Mouse (Mus musculus): ENCODE data around the gene Dnajc7. TPM values are rescaled to one million over a fixed set of nuclear protein-coding genes. Genes with fewer than 3 reads are reported as not detected.
"Not testable (repeated sequence)": the region's sequence is repeated elsewhere in the genome, so short reads cannot be mapped to it uniquely, and the experiment has no call there.

Gene Dnajc7
- 298 and 311 TPM in 2 replicates for polyA plus RNA-seq (2016; fragmentation: Nextera tagmentation; extraction: Ambion mirVana)

- Histone ChIP-seq H3K9me3 (no peaks in the 10 kb centered on the region), H3K27me3 (replicated peaks) (no peaks in the 10 kb centered on the region), H3K9ac (peak within 1 kb of the TSS; percentile 89), H3K4me1 (peaks cover 24% of the 10 kb centered on the region), H3K4me3 (peak within 1 kb of the TSS; percentile 89), H3K27ac (peak within 1 kb of the TSS; percentile 86), H3K4me2 (replicated peaks) (peak within 1 kb of the TSS; percentile 87), H3K36me3 (peaks cover 9% of the 10 kb centered on the region)
- ATAC-seq (ENCODE audit: low FRiP score, low read depth): no peak; the same call in 1 of the 2 replicates
- WGBS: 3% methylated on average over 11 of the region's 11 CpGs
These were observed at the start of gene Dnajc7 for GRCm38 (mm10) chr11:100619982-100620381. Dnajc7 (minus strand) TSS chr11:100620168.

GRCm38 (mm10) chr11:100659806-100660205, 39.8 kb upstream of the Dnajc7 start:
- 78% methylated on average over 10 of the region's 10 CpGs for WGBS
- Histone ChIP-seq H3K27ac (no peak overlapping the region), H3K9me3 (no peaks in the 10 kb centered on the region), H3K4me1 (no peaks in the 10 kb centered on the region), H3K4me2 (replicated peaks) (no peak overlapping the region), H3K36me3 (no peaks in the 10 kb centered on the region), H3K4me3 (no peak overlapping the region), H3K9ac (no peak overlapping the region), H3K27me3 (replicated peaks) (no peaks in the 10 kb centered on the region)
- no peak for ATAC-seq (ENCODE audit: low FRiP score, low read depth)

GRCm38 (mm10) chr11:100656458-100656857, 36.5 kb upstream of the Dnajc7 start:
- Histone ChIP-seq H3K4me2 (replicated peaks) (peak overlapping the region; percentile 20; the same call in 1 of the 2 replicates), H3K27ac (no peak overlapping the region), H3K36me3 (no peaks in the 10 kb centered on the region), H3K9ac (no peak overlapping the region), H3K9me3 (no peaks in the 10 kb centered on the region), H3K4me3 (no peak overlapping the region), H3K4me1 (no peaks in the 10 kb centered on the region), H3K27me3 (replicated peaks) (0 out of 2 replicates have a peak, but pooled peaks cover 3% of the 10 kb centered on the region)
- WGBS: 18% methylated on average over 6 of the region's 6 CpGs
- no peak for ATAC-seq (ENCODE audit: low FRiP score, low read depth)

- H3K9me3 ChIP-seq; H3K9ac ChIP-seq; H3K27ac ChIP-seq; ATAC-seq (ENCODE audit: low FRiP score, low read depth); H3K4me1 ChIP-seq; H3K4me3 ChIP-seq; H3K36me3 ChIP-seq; H3K4me2 ChIP-seq (replicated peaks): not testable (repeated sequence)
- peaks cover 10% of the 10 kb centered on the region for H3K27me3 ChIP-seq (replicated peaks)
- WGBS: 63% methylated on average over 3 of the region's 3 CpGs
These were observed 35.6 kb upstream of the Dnajc7 start for GRCm38 (mm10) chr11:100655589-100655988.

DNA sequence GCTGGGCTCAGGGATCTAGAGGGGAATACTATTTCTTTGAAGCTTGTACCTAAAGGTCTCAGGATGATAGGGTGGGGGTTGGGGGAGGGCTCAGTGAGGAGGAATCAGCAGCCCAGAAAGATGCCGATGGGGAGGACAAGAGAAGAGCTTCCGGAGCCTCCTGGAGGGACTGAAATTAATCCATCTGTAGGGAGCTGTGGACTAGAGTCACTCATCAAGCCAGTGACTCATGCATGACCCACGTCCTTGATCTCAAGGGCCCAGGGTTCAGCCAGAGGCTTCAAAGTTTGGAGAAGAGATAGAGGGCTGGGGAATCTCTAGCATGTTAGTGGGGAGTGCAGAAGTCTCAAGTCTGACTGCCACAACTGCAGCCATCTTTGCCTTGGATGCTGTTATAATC, 31.8 kb upstream of the Dnajc7 start:
- H3K36me3 ChIP-seq: no peaks in the 10 kb centered on the region
- no peak overlapping the region for H3K9ac ChIP-seq
- no peak overlapping the region for H3K27ac ChIP-seq
- H3K9me3 ChIP-seq: no peaks in the 10 kb centered on the region
- ATAC-seq (ENCODE audit: low FRiP score, low read depth): no peak
- WGBS: 40% methylated on average over 3 of the region's 3 CpGs
- peaks cover 25% of the 10 kb centered on the region for H3K27me3 ChIP-seq (replicated peaks)
- no peaks in the 10 kb centered on the region for H3K4me1 ChIP-seq
- no peak overlapping the region for H3K4me2 ChIP-seq (replicated peaks)
- no peak overlapping the region for H3K4me3 ChIP-seq

GRCm38 (mm10) chr11:100651205-100651604, 31.2 kb upstream of the Dnajc7 start:
- Histone ChIP-seq H3K9me3 (no peaks in the 10 kb centered on the region), H3K4me3 (no peak overlapping the region), H3K36me3 (no peaks in the 10 kb centered on the region), H3K27me3 (replicated peaks) (peaks cover 25% of the 10 kb centered on the region), H3K4me2 (replicated peaks) (no peak overlapping the region), H3K9ac (no peak overlapping the region), H3K4me1 (no peaks in the 10 kb centered on the region), H3K27ac (no peak overlapping the region)
- no peak for ATAC-seq (ENCODE audit: low FRiP score, low read depth)
- WGBS: 22% methylated on average over 7 of the region's 8 CpGs

DNA sequence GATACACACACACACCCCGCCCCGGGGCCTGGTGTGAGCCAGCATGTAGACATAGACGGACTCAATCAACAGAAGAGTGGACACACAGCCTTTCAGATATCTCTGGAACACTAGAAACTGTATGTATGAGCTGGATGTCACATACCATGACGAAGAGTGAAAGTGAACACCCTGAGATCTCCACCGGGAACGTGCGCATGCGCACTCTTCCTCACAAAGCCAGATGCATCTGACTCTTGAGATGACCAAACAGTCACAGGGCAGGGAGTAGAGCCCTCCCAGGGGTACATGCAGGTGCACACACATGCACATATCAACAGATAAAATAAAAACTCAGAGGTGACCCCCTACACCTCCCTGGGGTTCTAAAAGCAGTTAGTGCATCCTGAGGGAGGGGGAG, 28.4 kb upstream of the Dnajc7 start:
- H3K27me3 ChIP-seq (replicated peaks): peaks cover 25% of the 10 kb centered on the region
- H3K4me3 ChIP-seq: no peak overlapping the region
- H3K4me1 ChIP-seq: no peaks in the 10 kb centered on the region
- no peak overlapping the region for H3K9ac ChIP-seq
- 89% methylated on average over 8 of the region's 8 CpGs for WGBS
- H3K4me2 ChIP-seq (replicated peaks): no peak overlapping the region
- no peak overlapping the region for H3K27ac ChIP-seq
- no peaks in the 10 kb centered on the region for H3K9me3 ChIP-seq
- no peaks in the 10 kb centered on the region for H3K36me3 ChIP-seq
- no peak for ATAC-seq (ENCODE audit: low FRiP score, low read depth)

DNA sequence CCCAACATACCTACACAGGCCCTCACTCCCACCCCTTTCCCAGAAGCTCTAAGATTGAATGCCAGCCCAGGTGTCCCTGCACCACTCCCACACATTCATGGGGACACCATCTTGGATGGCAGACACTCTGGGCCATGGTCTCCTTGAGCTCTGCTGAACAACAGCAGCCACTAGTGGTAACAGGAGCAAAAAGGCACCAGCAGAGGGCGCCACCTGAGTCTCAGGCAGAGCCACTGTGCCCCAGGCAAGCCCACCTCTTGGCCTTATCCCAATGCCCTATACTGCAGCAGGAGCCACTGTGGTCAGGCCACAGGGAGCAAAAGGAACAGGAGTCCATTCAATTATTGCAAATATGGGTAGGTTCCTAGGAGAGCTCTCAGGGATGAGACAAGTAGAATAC, 26.3 kb upstream of the Dnajc7 start:
- WGBS: 15% methylated on average over 1 of the region's 1 CpGs
- H3K4me2 ChIP-seq (replicated peaks): no peak overlapping the region
- H3K4me1 ChIP-seq: no peaks in the 10 kb centered on the region
- no peak overlapping the region for H3K27ac ChIP-seq
- no peak overlapping the region for H3K9ac ChIP-seq
- ATAC-seq (ENCODE audit: low FRiP score, low read depth): no peak
- no peaks in the 10 kb centered on the region for H3K9me3 ChIP-seq
- H3K4me3 ChIP-seq: no peak overlapping the region
- no peaks in the 10 kb centered on the region for H3K36me3 ChIP-seq
- peaks cover 23% of the 10 kb centered on the region for H3K27me3 ChIP-seq (replicated peaks)

DNA sequence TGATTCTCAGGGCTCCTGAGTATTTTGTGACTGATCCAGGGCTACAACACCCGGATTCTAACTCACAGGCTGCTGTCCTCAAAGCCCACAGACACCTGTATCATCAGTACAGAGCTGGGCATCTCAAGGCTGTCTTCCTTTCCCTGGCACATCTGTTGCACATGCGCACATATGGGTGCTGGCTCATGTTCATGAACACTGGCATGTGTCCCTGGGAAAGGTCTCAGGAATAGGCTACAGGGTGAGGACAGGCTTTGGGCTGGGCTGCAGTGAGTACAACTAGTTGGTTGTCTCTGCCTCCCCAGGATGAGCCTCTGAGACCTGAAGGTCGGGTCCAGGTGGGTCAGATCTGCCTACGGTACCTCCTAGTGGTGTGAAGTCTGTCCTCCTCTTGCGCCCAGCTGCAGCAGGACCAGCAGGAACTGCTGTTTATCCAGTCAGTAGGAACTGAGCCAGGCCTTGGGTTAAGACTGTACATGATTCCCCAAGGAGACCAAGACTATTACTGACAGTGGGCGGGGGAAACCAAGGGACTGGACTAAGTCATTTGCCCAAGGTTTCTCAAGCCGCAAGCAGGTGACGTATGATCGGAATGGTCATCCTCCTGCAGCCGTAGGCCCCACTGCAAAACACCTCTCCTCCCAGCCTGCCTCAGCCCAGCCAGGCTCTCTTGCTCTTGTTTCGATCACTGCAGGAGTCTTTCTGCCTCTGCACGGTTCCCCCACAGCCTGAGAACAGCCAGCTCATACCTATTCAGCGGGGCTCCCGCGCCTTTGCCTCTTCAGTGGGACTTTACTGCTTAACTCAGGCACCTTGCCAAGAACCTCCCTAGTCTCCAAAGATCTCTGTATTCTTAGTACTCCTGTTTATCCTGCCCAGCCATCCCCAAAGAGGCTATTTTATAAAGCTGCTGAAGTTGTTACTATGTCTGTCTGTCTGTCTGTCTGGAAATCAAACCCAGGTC, 23.9 kb upstream of the Dnajc7 start:
- H3K4me1 ChIP-seq: 0 out of 2 replicates have a peak, but pooled peaks cover 5% of the 10 kb centered on the region
- no peak overlapping the region for H3K9ac ChIP-seq
- H3K4me2 ChIP-seq (replicated peaks): no peak overlapping the region
- no peak overlapping the region for H3K4me3 ChIP-seq
- no peak for ATAC-seq (ENCODE audit: low FRiP score, low read depth)
- H3K27ac ChIP-seq: no peak overlapping the region
- peaks cover 26% of the 10 kb centered on the region for H3K27me3 ChIP-seq (replicated peaks)
- no peaks in the 10 kb centered on the region for H3K9me3 ChIP-seq
- 70% methylated on average over 15 of the region's 15 CpGs for WGBS
- no peaks in the 10 kb centered on the region for H3K36me3 ChIP-seq

DNA sequence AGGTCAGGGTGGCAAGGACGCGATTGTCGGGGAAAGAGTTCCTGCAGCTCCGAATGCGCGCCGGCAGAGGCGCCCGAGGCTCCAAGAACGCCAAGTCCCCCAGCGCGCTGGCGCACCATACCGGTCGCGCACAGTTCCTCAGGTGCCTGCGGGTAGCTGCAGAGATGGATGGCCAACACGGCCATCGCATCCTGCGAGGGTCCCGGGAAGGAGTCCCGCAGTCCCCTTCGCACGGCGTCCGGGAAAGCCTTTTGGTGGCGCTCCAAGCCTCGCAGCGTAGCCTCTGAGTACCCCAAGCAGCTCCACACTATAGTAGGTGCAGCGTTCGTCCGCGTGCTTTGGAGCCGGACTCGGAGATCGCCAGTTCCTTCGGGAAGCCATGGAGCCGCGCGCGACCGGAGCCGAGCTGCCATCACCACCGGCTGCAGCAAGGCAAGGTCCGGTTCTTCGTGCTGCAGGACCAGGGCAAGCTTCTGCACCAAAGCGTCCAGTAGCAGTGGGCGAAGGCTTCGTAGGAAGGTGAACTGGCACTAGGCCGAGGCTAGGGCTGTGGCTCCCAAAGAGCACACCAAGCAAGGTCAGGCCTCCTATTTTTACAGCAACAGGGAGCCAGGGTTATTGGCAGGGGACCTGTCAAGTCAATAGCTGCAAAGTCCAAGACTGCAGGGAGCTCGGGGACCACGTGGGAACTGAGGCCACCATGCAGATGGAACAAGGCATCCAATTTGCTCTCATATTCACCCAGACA, 20.4 kb upstream of the Dnajc7 start:
- Histone ChIP-seq H3K4me3 (peak overlapping the region; percentile 32), H3K4me2 (replicated peaks) (peak overlapping the region; percentile 67), H3K9ac (peak overlapping the region; percentile 29; the same call in 1 of the 2 replicates), H3K27me3 (replicated peaks) (peaks cover 29% of the 10 kb centered on the region), H3K4me1 (0 out of 2 replicates have a peak, but pooled peaks cover 5% of the 10 kb centered on the region), H3K36me3 (no peaks in the 10 kb centered on the region), H3K27ac (no peak overlapping the region), H3K9me3 (no peaks in the 10 kb centered on the region)
- no peak for ATAC-seq (ENCODE audit: low FRiP score, low read depth)
- 8% methylated on average over 52 of the region's 52 CpGs for WGBS

DNA sequence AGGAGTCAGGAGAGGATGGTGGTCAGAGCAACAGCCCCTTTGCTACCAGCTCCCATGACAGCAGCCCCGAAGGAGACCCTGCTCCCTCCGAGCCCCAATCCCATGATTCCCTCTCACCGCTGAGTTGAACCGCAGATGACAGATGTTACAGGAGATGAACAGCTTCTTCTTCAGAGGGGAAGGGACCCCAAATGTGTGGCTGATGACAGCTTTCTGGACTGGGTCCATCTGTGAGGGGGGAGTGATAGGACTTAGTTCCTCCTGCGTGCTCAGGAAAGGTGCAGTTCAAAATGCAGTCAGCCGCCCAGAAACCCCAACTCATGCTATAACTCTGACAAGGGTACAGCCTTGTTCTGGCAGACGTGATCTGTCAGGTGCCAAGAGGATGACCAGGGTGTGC, 14.6 kb upstream of the Dnajc7 start:
- Histone ChIP-seq H3K4me2 (replicated peaks) (no peak overlapping the region), H3K9me3 (no peaks in the 10 kb centered on the region), H3K36me3 (no peaks in the 10 kb centered on the region), H3K27ac (no peak overlapping the region), H3K9ac (no peak overlapping the region), H3K4me3 (no peak overlapping the region), H3K4me1 (0 out of 2 replicates have a peak, but pooled peaks cover under 1% of the 10 kb centered on the region), H3K27me3 (replicated peaks) (peaks cover 10% of the 10 kb centered on the region; the same call in 1 of the 2 replicates)
- WGBS: 69% methylated on average over 7 of the region's 7 CpGs
- no peak for ATAC-seq (ENCODE audit: low FRiP score, low read depth)

DNA sequence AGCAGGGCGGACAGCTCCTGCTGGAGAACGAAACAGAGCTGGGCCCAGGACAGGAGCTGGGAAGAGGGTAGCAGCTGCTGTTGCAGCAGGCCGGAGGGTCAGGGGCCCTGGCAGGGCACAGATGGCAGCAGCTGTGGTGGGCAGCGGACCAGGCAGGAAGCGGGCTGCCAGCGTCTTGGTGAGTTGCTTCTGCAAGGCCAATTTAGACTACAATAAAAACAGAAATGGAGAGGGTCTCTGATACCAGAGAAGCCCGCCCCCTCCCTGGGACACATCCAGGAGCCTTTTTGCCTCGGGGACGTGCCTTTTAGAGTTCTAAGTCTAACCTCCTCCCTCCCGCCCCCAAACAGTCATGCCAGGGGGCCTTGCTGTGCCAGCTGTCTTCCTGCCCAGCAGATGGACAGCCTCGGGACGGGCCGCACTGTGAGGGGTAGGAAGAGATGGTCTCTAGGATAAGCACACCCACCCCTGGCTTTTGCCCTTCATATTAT, 8.9 kb upstream of the Dnajc7 start:
- no peaks in the 10 kb centered on the region for H3K9me3 ChIP-seq
- H3K4me3 ChIP-seq: no peak overlapping the region
- 36% methylated on average over 13 of the region's 13 CpGs for WGBS
- H3K9ac ChIP-seq: peak overlapping the region; percentile 21; the same call in 1 of the 2 replicates
- peaks cover 20% of the 10 kb centered on the region for H3K4me1 ChIP-seq
- peaks cover 29% of the 10 kb centered on the region for H3K36me3 ChIP-seq
- H3K4me2 ChIP-seq (replicated peaks): peak overlapping the region; percentile 18; the same call in 1 of the 2 replicates
- 0 out of 2 replicates have a peak overlapping the region, but pooled peaks have one; percentile 15 for H3K27ac ChIP-seq
- no peaks in the 10 kb centered on the region for H3K27me3 ChIP-seq (replicated peaks)
- ATAC-seq (ENCODE audit: low FRiP score, low read depth): no peak
